Mouse (Mus musculus) ES-Bruce4 (cell line): ENCODE results near the gene Homer3.

Experiments
- CTCF ChIP-seq: IDR thresholded peaks from one replicate; pipeline ENCODE4 v1.8.1; 2011; ENCODE audit warnings: low read depth, low read length
- EP300 ChIP-seq: IDR thresholded peaks from 2 replicates; pipeline ENCODE4 v1.6.1; 2011; ENCODE audit warnings: low read depth, low read length; ENCODE audit not compliant: insufficient read depth
- POLR2A ChIP-seq: IDR thresholded peaks from one replicate; pipeline ENCODE4 v1.8.1; 2011; ENCODE audit warnings: low read length; ENCODE audit not compliant: insufficient read depth

GRCm38 (mm10) chr8:70309311-70309710 lies 26.7 kb downstream of the Homer3 start:
- peak; percentile 83 for TF ChIP-seq CTCF
- TF ChIP-seq EP300, result no peak
- TF ChIP-seq POLR2A, result no peak
